Mouse (Mus musculus): ENCODE measurements around the gene Pelo. TPM values are rescaled to one million over a fixed set of nuclear protein-coding genes. Genes with fewer than 3 reads are reported as not detected.
A peak's percentile ranks its signal among the peaks of the same experiment; 100 is the strongest.

Gene Pelo
- polyA plus RNA-seq, 1 experiment from 2014 or later = 6.7 TPM

DNA sequence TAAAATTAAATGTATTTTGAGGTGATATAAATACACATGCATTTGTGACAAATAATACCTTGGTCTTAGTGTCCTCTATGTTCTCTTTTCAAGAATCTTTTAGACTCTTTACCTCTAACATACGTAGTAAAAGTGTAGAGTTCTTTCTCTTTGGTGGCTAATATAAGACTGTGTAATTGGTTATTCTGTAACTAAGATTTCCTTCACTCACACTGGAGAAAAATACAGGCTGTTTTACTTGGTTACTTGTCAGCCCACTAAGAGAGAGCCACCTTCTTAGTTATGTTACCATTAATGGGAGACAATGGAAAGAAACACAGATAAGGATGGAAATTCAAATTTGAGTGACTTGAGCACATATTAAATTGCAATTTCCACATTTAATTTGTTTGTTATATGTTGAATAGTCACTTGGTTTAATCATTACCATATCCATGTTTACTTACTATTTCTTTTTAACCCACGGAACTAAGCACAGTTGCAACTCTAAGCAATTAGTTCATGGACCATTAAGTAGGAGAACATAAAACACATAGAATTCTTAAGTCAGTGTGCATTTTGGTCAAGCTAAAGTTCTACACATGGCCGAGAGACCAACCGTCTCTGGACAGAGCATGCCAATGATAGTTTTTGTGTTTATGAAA is 22.5 kb downstream of the Pelo start:
- no peaks in the 10 kb centered on the region for H3K36me3 ChIP-seq (ENCODE audit: control insufficient read depth, insufficient read depth, low read length)
- H3K9me3 ChIP-seq (ENCODE audit: control insufficient read depth, low read length) = no peaks in the 10 kb centered on the region
- no peaks in the 10 kb centered on the region for H3K4me1 ChIP-seq (ENCODE audit: control insufficient read depth, insufficient read depth, low read depth, low read length)
- no peak for ATAC-seq
- H3K27ac ChIP-seq (ENCODE audit: low read depth, low read length) = no peak overlapping the region
- no peak overlapping the region for H3K4me3 ChIP-seq (ENCODE audit: low read length)
- WGBS = 80% methylated on average over 4 of the region's 4 CpGs
- H3K4me2 ChIP-seq (ENCODE audit: low read length) = no peak overlapping the region
- H3K9ac ChIP-seq (ENCODE audit: low read depth, low read length) = no peak overlapping the region
- H3K27me3 ChIP-seq (replicated peaks; ENCODE audit: control insufficient read depth, insufficient read depth, low read length) = no peaks in the 10 kb centered on the region

DNA sequence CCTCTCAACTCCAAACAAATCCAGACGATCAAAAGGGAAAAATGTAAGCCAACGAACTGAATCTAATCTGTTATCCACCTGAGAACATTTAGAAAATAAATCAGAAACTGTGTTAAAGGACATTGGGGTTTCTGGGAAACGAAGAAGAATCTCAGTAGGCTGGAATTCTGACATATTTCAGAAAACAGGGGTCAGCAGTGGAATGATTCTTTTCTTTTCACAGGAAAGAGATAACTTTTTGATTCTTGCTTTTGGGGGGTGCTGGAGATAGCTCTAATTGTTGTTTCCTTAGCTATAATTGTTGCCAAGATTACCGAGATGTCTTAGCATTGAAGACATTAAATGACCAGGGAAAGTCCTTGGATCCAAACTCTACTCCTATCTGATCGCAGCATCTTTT is 32.4 kb downstream of the Pelo start:
- H3K27ac ChIP-seq (ENCODE audit: low read depth, low read length) = no peak overlapping the region
- no peaks in the 10 kb centered on the region for H3K9me3 ChIP-seq (ENCODE audit: control insufficient read depth, low read length)
- ATAC-seq = no peak
- no peaks in the 10 kb centered on the region for H3K27me3 ChIP-seq (replicated peaks; ENCODE audit: control insufficient read depth, insufficient read depth, low read length)
- H3K4me3 ChIP-seq (ENCODE audit: low read length) = no peak overlapping the region
- 86% methylated on average over 5 of the region's 5 CpGs for WGBS
- H3K9ac ChIP-seq (ENCODE audit: low read depth, low read length) = no peak overlapping the region
- no peaks in the 10 kb centered on the region for H3K4me1 ChIP-seq (ENCODE audit: control insufficient read depth, insufficient read depth, low read depth, low read length)
- H3K4me2 ChIP-seq (ENCODE audit: low read length) = no peak overlapping the region
- H3K36me3 ChIP-seq (ENCODE audit: control insufficient read depth, insufficient read depth, low read length) = no peaks in the 10 kb centered on the region

DNA sequence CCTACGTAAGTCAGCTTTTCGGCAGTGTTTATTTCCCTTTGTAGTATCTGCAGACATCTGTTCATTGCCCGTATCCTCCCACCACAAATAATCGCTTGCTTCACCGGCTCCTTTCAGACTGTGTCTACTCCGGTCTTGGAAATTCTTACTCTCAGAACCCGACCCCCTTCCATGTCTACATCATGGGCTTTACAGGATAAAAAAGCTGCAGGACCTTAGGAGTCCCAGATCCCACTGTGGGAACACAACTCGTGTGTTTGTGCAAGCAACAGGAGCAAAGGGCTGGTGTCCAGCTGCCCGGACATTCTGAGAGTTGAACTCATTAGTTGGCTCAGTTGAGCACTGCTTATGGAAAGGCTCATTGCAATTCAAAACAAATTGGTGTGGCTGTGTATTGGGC is 35.2 kb downstream of the Pelo start:
- H3K4me2 ChIP-seq (ENCODE audit: low read length) = peak overlapping the region; percentile 18; the same call in 1 of the 2 replicates
- 14% methylated on average over 9 of the region's 9 CpGs for whole genome bisulfite sequencing

DNA sequence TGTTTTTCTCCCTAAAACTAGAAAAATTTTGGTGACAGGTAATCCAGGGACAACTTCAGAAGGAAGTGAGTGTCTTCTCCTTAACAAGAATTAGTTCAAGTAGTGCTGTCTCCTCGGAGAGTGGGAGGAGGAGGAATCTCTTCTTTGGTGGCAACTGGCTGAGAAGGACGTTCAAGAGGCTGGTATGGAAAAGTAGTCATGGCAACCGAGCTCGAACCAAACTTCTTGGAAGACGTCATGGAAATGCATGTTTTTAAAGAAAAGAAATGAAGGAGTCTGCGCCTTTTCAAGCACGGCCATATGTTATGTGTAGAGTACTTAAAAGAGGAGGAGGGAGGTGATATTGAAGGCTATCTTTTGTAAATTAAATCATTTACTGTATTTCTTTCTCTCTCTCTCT is 37.4 kb downstream of the Pelo start:
- 55% methylated on average over 7 of the region's 7 CpGs for WGBS
- Histone ChIP-seq H3K4me1 (ENCODE audit: control insufficient read depth, insufficient read depth, low read depth, low read length) (no peaks in the 10 kb centered on the region), H3K4me2 (ENCODE audit: low read length) (no peak overlapping the region), H3K36me3 (ENCODE audit: control insufficient read depth, insufficient read depth, low read length) (no peaks in the 10 kb centered on the region), H3K4me3 (ENCODE audit: low read length) (no peak overlapping the region), H3K27ac (ENCODE audit: low read depth, low read length) (no peak overlapping the region), H3K9me3 (ENCODE audit: control insufficient read depth, low read length) (no peaks in the 10 kb centered on the region), H3K9ac (ENCODE audit: low read depth, low read length) (no peak overlapping the region), H3K27me3 (replicated peaks; ENCODE audit: control insufficient read depth, insufficient read depth, low read length) (no peaks in the 10 kb centered on the region)
- no peak for ATAC-seq

More for the DNA sequence above, 35.2 kb downstream of the Pelo start:
- no peaks in the 10 kb centered on the region for H3K36me3 ChIP-seq (ENCODE audit: control insufficient read depth, insufficient read depth, low read length)
- H3K27ac ChIP-seq (ENCODE audit: low read depth, low read length) = no peak overlapping the region
- no peaks in the 10 kb centered on the region for H3K4me1 ChIP-seq (ENCODE audit: control insufficient read depth, insufficient read depth, low read depth, low read length)
- H3K9ac ChIP-seq (ENCODE audit: low read depth, low read length) = no peak overlapping the region
- ATAC-seq = no peak
- no peaks in the 10 kb centered on the region for H3K9me3 ChIP-seq (ENCODE audit: control insufficient read depth, low read length)
- no peak overlapping the region for H3K4me3 ChIP-seq (ENCODE audit: low read length)
- H3K27me3 ChIP-seq (replicated peaks; ENCODE audit: control insufficient read depth, insufficient read depth, low read length) = no peaks in the 10 kb centered on the region

DNA sequence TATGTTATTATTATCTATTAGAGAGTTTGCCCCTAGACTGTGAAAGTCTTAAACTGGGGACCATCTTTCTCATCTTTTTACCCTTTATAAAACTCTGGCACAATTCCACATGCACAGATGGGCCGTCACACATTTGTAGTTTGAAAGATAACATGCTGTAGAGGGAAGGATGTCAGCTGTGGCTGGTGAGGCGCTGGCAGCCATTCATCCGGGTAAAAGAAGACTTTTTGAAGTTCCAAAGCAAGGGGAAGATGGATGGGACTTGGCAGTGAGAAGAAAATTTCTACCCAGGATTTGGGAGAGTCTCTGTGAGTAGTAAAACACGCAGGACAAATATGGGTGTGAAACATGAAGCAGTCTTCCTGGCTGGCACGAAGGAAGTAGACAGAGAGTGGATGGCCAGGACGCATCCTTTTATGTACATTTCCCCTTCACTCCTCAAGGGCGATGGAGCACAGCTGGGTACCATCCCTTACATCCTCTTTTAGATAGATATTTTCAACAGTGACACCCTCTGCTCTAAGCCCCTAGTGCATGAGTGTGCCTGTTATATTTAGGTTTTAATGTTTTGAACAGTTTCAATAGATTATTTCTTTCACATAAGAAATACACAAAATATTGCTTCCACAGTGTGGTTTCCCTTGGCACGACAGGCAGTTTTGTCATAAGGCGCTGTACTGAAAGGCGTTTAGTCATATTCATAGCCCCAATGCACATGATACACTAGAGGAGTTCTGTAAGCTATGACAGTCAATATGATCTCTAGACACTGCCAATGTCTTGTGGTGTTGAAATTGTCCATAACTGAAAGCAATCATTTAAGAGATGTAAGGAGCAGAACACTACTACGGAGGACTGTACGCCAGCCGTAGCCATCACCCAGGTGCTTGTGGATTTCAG is 39.1 kb downstream of the Pelo start:
- no peaks in the 10 kb centered on the region for H3K4me1 ChIP-seq (ENCODE audit: control insufficient read depth, insufficient read depth, low read depth, low read length)
- WGBS = 70% methylated on average over 13 of the region's 13 CpGs
- H3K9me3 ChIP-seq (ENCODE audit: control insufficient read depth, low read length) = no peaks in the 10 kb centered on the region
- H3K36me3 ChIP-seq (ENCODE audit: control insufficient read depth, insufficient read depth, low read length) = no peaks in the 10 kb centered on the region
- peak; percentile 80 for ATAC-seq
- no peak overlapping the region for H3K4me2 ChIP-seq (ENCODE audit: low read length)
- H3K9ac ChIP-seq (ENCODE audit: low read depth, low read length) = no peak overlapping the region
- H3K27ac ChIP-seq (ENCODE audit: low read depth, low read length) = no peak overlapping the region
- no peaks in the 10 kb centered on the region for H3K27me3 ChIP-seq (replicated peaks; ENCODE audit: control insufficient read depth, insufficient read depth, low read length)
- no peak overlapping the region for H3K4me3 ChIP-seq (ENCODE audit: low read length)

DNA sequence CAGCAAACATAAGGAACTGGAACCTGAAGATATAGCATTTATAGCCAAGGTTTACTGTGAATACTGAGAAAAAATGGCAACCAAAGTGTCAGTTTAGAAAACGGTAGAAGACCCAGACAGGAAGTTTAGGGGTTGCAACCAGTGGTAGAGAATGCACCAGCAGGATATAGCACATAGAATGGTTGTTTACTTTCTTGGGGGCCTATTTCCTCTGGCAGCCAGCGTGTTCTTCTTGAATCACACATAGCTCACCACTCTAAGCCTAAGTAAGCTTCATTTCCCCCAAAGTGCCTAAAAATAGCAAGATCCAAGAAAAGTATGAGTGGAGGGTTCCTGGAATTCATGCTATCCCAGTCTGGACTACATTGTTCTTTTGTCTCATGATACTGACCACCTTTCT is 47.3 kb downstream of the Pelo start:
- no peaks in the 10 kb centered on the region for H3K4me1 ChIP-seq (ENCODE audit: control insufficient read depth, insufficient read depth, low read depth, low read length)
- H3K9ac ChIP-seq (ENCODE audit: low read depth, low read length) = no peak overlapping the region
- H3K4me3 ChIP-seq (ENCODE audit: low read length) = no peak overlapping the region
- ATAC-seq = no peak
- 74% methylated on average over 2 of the region's 2 CpGs for WGBS
- no peak overlapping the region for H3K27ac ChIP-seq (ENCODE audit: low read depth, low read length)
- no peaks in the 10 kb centered on the region for H3K9me3 ChIP-seq (ENCODE audit: control insufficient read depth, low read length)
- H3K4me2 ChIP-seq (ENCODE audit: low read length) = no peak overlapping the region
- H3K27me3 ChIP-seq (replicated peaks; ENCODE audit: control insufficient read depth, insufficient read depth, low read length) = no peaks in the 10 kb centered on the region
- no peaks in the 10 kb centered on the region for H3K36me3 ChIP-seq (ENCODE audit: control insufficient read depth, insufficient read depth, low read length)

Other genes with a start within 250 kb of the Pelo start
- 0.58 and 1.5 TPM in 2 replicates for gene Itga2, start 158.1 kb downstream of the Pelo start, polyA plus RNA-seq (2015; fragmentation: Nextera tagmentation; extraction: Ambion mirVana)
- 2.4 and 3.4 TPM in 2 replicates for gene Gm49395, start 11.7 kb upstream of the Pelo start, polyA plus RNA-seq (2015; fragmentation: Nextera tagmentation; extraction: Ambion mirVana)
- gene Itga1, start 11.8 kb upstream of the Pelo start, polyA plus RNA-seq (2015; fragmentation: Nextera tagmentation; extraction: Ambion mirVana) = 6.2 TPM in 2 replicates

Data from hindbrain, embryonic 16.5 days (tissue).